Mouse (Mus musculus): ENCODE results near the gene Tiam1.

Gene Tiam1
- long read RNA-seq, experiment 1, partial matches to known transcripts, result 4 of 6 reads
- long read RNA-seq, experiment 1, other reads (novel, unspliced or antisense), result 2 of 6 reads
- long read RNA-seq, experiment 2, partial matches to known transcripts, result 5 of 13 reads
- long read RNA-seq, experiment 2, other reads (novel, unspliced or antisense), result 8 of 13 reads

DNA sequence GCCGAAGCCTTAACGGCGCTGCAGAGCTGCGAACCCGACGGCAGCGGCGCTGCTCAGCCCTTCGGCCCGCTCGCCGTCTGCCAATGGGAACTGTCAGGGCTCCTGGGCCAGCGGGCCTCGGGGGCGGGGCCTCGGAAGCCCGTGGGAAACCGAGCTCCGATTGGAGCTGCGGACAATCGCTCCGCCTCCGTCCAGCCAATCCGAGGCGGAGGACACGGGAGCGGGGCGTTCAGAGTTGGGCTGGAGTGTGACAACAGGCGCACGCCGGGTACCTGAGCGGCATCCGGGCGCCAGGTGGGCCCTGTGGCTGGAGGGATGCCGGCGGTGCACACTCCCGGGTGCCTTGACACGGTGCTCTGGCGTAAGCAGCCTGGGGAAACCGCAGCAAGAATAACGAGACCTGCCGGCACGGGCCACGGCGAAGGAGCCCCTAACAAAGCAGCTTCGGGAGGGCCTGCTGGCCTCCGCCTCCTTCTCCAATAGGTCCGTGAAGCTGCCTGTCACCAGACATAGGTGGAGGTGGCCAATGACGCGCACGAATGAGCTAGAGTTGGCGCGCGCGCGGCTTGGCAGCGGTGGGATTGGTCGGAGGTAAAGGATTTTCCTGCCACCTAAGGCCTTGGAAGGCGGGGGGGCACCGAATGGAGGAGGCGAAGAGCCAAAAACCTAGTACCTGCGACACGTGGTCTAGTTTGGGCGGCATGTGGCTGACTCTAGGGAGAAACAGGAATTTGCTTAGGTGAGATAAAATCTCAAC, at the start of gene Tiam1:
Tiam1 (minus strand) TSS at position 10 of the 757 bp plus-strand sequence.
- intact Hi-C loops (cut with DNase I), result no loop called here

- intact Hi-C loops (cut with DNase I), result no loop called here
These were observed 47.7 kb upstream of the Tiam1 start for GRCm38 (mm10) chr16:90191289-90191688.

GRCm38 (mm10) chr16:90187453-90187852, 43.9 kb upstream of the Tiam1 start:
- intact Hi-C loops (cut with DNase I), result no loop called here

DNA sequence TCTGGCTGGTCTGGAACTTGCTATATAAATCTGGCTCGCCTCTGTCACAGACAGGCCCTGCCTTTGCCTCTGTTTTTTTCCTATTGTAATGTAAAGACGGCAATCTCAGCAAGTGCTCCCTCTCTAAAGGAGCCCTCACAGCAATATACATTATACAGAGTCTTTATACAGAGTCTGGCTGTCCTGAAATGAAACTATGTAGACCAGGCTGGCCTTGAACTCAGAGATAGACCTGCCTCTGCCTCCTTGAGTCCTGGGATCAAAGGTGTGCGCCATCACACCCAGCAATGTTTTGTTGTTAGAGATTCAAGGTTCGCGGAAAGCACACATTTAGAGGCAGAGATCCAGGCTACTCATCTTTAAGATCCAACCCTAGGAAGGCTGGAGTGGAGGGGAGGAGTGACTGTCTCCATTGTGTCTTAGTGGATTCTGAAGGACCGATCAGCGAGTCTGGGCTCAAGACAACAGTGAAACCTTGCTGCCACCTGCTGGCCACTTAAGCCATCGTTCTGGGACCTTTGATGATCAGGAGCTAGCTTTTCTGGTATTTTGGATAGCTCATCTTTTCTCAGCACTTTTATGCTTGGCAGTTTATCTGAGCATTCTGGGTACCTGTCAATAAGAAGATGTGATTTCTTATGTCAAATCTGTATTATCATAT, 42.5 kb upstream of the Tiam1 start:
- intact Hi-C loops (cut with DNase I), result loop anchor here (2.0 kb wide), 1 partner anchor 411 kb away; no protein-coding TSS in a partner anchor

GRCm38 (mm10) chr16:90184135-90184534, 40.6 kb upstream of the Tiam1 start:
- intact Hi-C loops (cut with DNase I), result loop anchor here (2.0 to 5.0 kb wide), 2 partner anchors 337 to 409 kb away; no protein-coding TSS in a partner anchor

DNA sequence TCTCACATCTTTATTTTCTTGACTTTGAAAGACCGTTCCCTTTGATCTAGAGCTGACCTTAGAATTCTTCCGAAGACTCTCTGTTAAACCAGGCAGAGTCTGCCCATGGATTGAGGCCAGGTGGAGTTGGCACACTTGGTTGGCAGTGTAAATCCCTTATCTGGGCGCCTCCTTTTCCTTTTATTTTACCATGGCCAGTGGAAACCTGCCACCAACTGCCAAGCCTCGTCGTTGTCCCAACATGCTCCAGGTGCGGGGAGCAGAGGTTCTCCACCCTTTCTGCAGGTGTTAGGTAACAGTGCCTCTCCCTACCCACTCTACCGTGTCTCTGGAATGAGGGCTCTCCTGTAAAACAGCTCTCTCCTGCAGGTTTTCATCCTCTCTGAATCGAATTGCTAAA, 38.1 kb upstream of the Tiam1 start:
- intact Hi-C loops (cut with DNase I), result loop anchor here (5.0 kb wide), 1 partner anchor 334 kb away; no protein-coding TSS in a partner anchor

- intact Hi-C loops (cut with DNase I), result loop anchor here (5.0 kb wide), 1 partner anchor 334 kb away; no protein-coding TSS in a partner anchor
These were observed 37.4 kb upstream of the Tiam1 start for GRCm38 (mm10) chr16:90180975-90181374.

- intact Hi-C loops (cut with DNase I), result loop anchor here (5.0 kb wide), 1 partner anchor 333 kb away; no protein-coding TSS in a partner anchor
These were observed 36.3 kb upstream of the Tiam1 start for GRCm38 (mm10) chr16:90179892-90180291.

DNA sequence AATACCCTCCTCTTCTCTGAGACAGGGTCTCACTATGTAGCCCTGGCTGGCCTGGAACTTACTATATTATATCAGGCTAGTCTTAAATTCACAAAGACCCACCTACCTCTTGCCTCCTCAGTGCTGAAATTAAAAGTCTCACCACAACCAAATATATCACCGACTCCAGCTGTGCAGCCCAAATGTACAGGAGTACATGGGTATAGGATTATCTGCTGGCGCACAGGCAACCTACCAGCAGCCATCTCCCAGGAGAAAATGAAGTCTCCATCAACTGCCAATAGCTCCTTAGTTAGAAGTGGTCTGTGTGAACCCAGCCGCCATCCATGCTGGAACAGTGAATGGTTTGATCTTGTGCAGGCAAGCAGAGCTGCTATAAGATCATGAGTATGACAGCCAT, 34.8 kb upstream of the Tiam1 start:
- intact Hi-C loops (cut with DNase I), result no loop called here

DNA sequence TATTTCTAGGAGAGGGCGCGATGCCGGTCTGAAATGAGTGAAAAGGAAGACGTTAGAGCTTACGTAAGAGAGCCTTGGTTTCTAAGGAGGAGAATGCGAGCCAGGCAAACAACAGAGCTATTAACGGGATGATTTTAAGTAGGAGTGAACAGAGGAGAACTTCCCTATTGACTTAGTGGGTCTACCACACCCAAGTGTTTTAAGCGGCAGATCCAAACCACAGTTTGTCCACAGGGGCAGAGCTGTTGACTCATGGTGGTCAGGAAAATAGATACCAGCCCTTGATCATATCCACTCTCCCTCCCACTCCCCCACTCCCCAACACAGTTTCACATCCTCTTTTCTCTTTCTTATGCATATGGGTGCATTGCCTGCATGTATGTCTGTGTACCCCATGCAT, 33.9 kb upstream of the Tiam1 start:
- intact Hi-C loops (cut with DNase I), result no loop called here

- intact Hi-C loops (cut with DNase I), result no loop called here
These were observed 32.9 kb upstream of the Tiam1 start for GRCm38 (mm10) chr16:90176472-90176871.

DNA sequence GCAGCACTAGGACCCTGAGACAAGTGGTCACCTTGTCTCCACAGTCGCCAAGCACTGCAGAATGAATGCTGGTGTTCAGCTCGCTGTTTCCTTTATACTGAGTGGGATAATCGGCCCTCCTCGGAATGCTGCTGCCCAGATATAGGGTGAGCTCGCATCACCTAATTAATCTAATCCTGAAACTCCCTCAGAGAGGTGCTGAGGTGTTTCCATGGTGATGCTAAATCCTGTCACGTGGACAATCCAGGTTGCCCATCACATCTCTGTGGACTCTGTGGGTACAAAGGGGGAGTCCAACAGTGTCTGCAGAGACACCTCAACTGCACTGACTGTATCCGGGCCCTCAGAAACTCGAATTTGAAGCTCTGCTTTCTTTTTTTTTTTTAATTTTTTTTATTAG, 27.8 kb upstream of the Tiam1 start:
- intact Hi-C loops (cut with DNase I), result no loop called here

GRCm38 (mm10) chr16:90170676-90171075, 27.1 kb upstream of the Tiam1 start:
- intact Hi-C loops (cut with DNase I), result no loop called here

DNA sequence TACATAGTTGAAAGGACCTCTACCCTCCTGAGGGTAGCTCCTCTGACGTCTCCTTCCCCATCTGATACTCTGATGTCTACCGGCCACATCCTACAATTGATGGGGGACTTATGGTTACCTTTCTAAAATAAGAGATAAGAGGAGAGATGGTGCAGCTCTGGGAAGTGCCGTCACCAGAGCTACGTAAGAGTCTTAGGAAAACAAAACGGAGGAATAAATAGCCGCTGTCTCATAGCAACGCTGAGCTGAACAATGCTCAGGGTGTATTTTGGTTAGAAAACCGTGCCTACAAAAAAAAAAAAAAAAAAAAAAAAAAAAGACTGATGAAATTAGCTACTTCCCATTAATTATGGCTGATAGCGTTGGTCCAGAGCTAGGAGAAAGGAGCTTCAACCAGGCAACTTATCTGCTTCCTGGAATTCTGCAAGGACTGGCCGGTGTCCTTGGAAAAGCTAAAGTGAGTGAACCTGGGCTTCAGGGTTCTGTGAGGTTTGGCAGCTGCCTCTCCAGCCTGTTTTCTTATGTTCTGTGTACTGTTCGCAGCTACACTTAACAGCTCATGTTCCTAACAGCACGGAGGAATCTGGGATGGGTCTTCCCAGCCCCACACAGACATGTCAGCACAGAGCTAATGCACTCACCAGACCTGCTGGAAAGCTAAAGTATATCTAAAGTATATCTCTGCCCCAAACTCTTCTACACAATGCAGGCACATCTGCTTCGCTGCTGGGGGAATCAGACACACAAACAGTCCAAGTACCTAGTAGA, 26.5 kb upstream of the Tiam1 start:
- intact Hi-C loops (cut with DNase I), result loop anchor here (5.0 kb wide), 2 partner anchors 228 to 323 kb away; no protein-coding TSS in a partner anchor

DNA sequence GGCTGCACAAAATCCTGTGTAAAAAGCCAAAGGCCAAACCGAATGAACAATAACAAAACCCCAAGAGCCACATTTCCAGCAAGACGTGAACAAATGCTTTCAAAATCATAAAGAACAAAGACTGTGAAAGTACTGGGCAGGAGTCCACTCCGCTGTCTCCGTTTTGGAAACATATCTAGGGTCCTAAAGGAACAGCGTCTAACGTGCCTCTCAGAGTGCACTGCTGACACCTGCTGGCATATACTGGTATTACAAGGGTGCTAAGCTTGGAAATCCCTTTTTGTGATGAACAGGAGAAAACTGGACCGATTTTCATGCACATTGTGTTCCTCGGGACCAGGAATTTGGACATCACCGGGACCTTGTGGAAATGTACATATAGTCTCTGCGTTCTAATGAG, 24.1 kb upstream of the Tiam1 start:
- intact Hi-C loops (cut with DNase I), result loop anchor here (5.0 kb wide), 2 partner anchors 225 to 320 kb away; no protein-coding TSS in a partner anchor

- intact Hi-C loops (cut with DNase I), result loop anchor here (5.0 kb wide), 2 partner anchors 223 to 318 kb away; no protein-coding TSS in a partner anchor
These were observed 21.9 kb upstream of the Tiam1 start for GRCm38 (mm10) chr16:90165435-90165834.

DNA sequence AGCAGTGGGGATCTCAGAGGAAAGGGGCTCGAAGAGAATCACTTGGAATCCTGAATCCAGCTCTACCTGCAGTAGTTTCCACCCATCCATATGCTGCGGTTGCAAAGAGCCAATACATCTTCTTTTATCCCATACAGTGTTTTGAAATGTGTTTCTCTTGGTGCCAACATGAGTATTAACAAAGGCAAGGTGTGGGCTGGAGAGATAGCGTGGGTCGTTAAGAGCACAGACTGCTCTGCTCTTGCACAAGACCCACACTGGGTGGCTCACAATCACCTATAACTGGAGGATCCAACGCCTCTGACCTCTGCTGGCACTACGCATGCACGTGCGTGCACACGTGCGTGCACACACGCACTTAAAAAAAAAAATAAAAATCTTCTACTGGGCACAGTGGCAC, 21.4 kb upstream of the Tiam1 start:
- intact Hi-C loops (cut with DNase I), result loop anchor here (5.0 kb wide), 2 partner anchors 223 to 318 kb away; no protein-coding TSS in a partner anchor

DNA sequence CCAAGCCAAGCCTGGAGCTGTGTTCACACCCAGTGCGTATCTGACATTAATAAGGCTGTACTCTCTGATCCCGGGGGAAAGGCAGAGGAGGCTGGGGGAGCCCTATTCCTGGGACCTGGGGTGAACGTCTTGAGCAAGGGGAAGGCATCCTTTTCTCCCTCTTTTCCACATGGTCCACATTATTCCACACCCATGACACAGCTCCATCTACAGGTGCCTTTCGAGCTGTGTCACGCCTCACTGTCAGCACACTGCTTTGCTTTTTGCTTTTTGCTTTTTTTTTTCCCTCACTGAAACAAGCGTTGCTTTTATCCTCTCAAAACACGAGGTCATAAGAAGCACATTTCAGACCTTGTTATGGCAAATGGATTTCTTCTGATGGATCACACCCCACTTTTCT, 11.5 kb upstream of the Tiam1 start:
- intact Hi-C loops (cut with DNase I), result no loop called here

DNA sequence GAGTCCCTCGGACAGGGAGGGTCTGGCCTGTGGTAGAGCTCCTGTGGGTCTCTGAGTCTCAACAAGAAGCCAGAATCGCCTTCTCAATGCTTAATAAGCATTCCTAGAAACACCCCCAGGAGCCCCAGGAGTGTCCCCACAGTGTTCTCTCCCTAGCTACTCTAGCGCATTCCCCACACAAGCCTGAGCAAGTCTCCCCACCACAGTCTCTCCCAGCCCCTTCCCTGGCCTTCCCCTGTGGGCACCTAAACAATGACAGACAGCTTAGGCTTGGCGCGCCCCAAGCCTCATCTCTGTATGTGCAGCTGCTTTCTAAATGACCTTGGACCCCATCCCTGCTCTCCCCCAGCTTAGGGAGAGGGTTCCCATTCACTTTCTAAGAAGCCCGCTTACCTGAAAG, 7.3 kb upstream of the Tiam1 start:
- intact Hi-C loops (cut with DNase I), result no loop called here

- intact Hi-C loops (cut with DNase I), result no loop called here
These were observed 6.6 kb upstream of the Tiam1 start for GRCm38 (mm10) chr16:90150126-90150525.

GRCm38 (mm10) chr16:90149335-90149734, 5.8 kb upstream of the Tiam1 start:
- intact Hi-C loops (cut with DNase I), result no loop called here

All from adrenal gland (tissue).